Mouse (Mus musculus): ENCODE measurements at regions not wholly inside any gene's neighbourhood (a gene's known extent, or its start where the extent isn't known, plus 50 kb on each side); places are given as distances from the start of the nearest gene placed in this dataset.
"Not testable (repeated sequence)": the region's sequence is repeated elsewhere in the genome, so short reads cannot be mapped to it uniquely, and the experiment has no call there.

GRCm38 (mm10) chr6:31803222-31803621 lies 239.4 kb upstream of the Podxl start:
- not testable (repeated sequence) for TF ChIP-seq CTCF (IDR thresholded peaks at IDR 0.05; ENCODE audit: borderline replicate concordance, control insufficient read depth, extremely low read depth, insufficient read depth, low read length, poor library complexity); POLR2A (IDR thresholded peaks at IDR 0.05; ENCODE audit: control insufficient read depth, extremely low read depth, insufficient read depth, low read length, poor library complexity)
